Mouse (Mus musculus): ENCODE results near the gene Abhd10. TPM values are rescaled to one million over a fixed set of nuclear protein-coding genes. Genes with fewer than 3 reads are reported as not detected.
A peak's percentile ranks its signal among the peaks of the same experiment; 100 is the strongest.

Abhd10 gene
- total and polyA plus RNA-seq, 3 experiments = 13.8 to 20.1 (median 18.2) TPM

- no peaks in the 10 kb centered on the region for H3K9me3 ChIP-seq (replicated peaks; ENCODE audit: low read length)
- in situ Hi-C loops (cut with MboI; ENCODE audit: low pct_ligation_motif_present, low pct_unique_long_range_greater_than_20kb, low sequenced_read_pairs) = no loop called here
- no peaks in the 10 kb centered on the region for H3K36me3 ChIP-seq (replicated peaks in 1 of 2; ENCODE audit: control insufficient read depth in 1 of 2, insufficient read depth in 1 of 2, low read length in 1 of 2)
- no peaks in the 10 kb centered on the region for H3K27me3 ChIP-seq (replicated peaks)
- no peak overlapping the region for H3K27ac ChIP-seq (ENCODE audit: insufficient read depth, low read depth)
- H3K4me1 ChIP-seq (ENCODE audit: control insufficient read depth in 1 of 2, insufficient read depth in 2 of 2) = peaks cover 2 to 4% of the 10 kb centered on the region in 2 experiments; a peak in 2 of 4 replicates
- TF ChIP-seq NELFE (IDR thresholded peaks at IDR 0.05; ENCODE audit: low read depth, low read length) = no peak
- no peaks in the 10 kb centered on the region for H3K79me2 ChIP-seq (replicated peaks; ENCODE audit: control insufficient read depth, extremely low read depth, insufficient read depth, poor library complexity, severe bottlenecking)
- no peak overlapping the region; the same call in 1 of the 2 replicates for H3K4me2 ChIP-seq (ENCODE audit: insufficient read depth, low read depth, poor library complexity, severe bottlenecking)
- dilution Hi-C loops (cut with MboI; ENCODE audit: extremely low pct_ligation_motif_present, extremely low pct_unique_long_range_greater_than_20kb, low sequenced_read_pairs) = no loop called here
- no peak for DNase-seq (ENCODE audit: extremely low read depth)
- H3K9ac ChIP-seq (ENCODE audit: insufficient read depth, low read depth) = no peak overlapping the region
- H3K4me3 ChIP-seq (replicated peaks in 1 of 3; ENCODE audit: low read depth in 2 of 3, low read length in 2 of 3, poor library complexity in 1 of 3) = no peak overlapping the region
Measured at GRCm38 (mm10) chr16:45685295-45685694, 57.5 kb downstream of the Abhd10 start.

GRCm38 (mm10) chr16:45684815-45685214 is 57.9 kb downstream of the Abhd10 start:
- H3K27me3 ChIP-seq (replicated peaks) = no peaks in the 10 kb centered on the region
- no peak overlapping the region; the same call in 1 of the 2 replicates for H3K4me2 ChIP-seq (ENCODE audit: insufficient read depth, low read depth, poor library complexity, severe bottlenecking)
- H3K79me2 ChIP-seq (replicated peaks; ENCODE audit: control insufficient read depth, extremely low read depth, insufficient read depth, poor library complexity, severe bottlenecking) = no peaks in the 10 kb centered on the region
- peak; percentile 71 for DNase-seq (ENCODE audit: extremely low read depth)
- in situ Hi-C loops (cut with MboI; ENCODE audit: low pct_ligation_motif_present, low pct_unique_long_range_greater_than_20kb, low sequenced_read_pairs) (no loop called here), dilution Hi-C loops (cut with MboI; ENCODE audit: extremely low pct_ligation_motif_present, extremely low pct_unique_long_range_greater_than_20kb, low sequenced_read_pairs) (no loop called here)
- peak; percentile 84 for TF ChIP-seq SMC3 (IDR thresholded peaks at IDR 0.05; ENCODE audit: low read depth, low read length)
- no peak for TF ChIP-seq TCF12 (IDR thresholded peaks at IDR 0.05; ENCODE audit: low read depth, low read length)
- TF ChIP-seq IRF4 (IDR thresholded peaks at IDR 0.05; ENCODE audit: low read depth, low read length) = 0 out of 2 replicates have a peak, but pooled peaks have one; percentile 39
- TF ChIP-seq JUND (conservative IDR thresholded peaks at IDR 0.05; ENCODE audit: low read depth, low read length) = 0 out of 2 replicates have a peak, but pooled peaks have one; percentile 12
- TF ChIP-seq CTCF (conservative IDR thresholded peaks at IDR 0.05 in 1 of 2, IDR thresholded peaks at IDR 0.05 in 1 of 2; ENCODE audit: low read depth in 2 of 2, low read length in 2 of 2) = peak; percentile 82 to 97
- no peak for TF ChIP-seq GABPA (IDR thresholded peaks at IDR 0.05; ENCODE audit: insufficient replicate concordance, low read depth, low read length)
- TF ChIP-seq ZNF384 (IDR thresholded peaks at IDR 0.05; ENCODE audit: low read depth, low read length) = peak; percentile 65
- TF ChIP-seq NRF1 (IDR thresholded peaks at IDR 0.05; ENCODE audit: low read depth, low read length) = no peak
- peak; percentile 58; the same call in 1 of the 2 replicates for TF ChIP-seq ZC3H11A (IDR thresholded peaks at IDR 0.05; ENCODE audit: low read depth, low read length)
- TF ChIP-seq RAD21 (IDR thresholded peaks at IDR 0.05; ENCODE audit: low read depth, low read length) = peak; percentile 92
- no peak; the same call in 1 of the 2 replicates for TF ChIP-seq USF2 (conservative IDR thresholded peaks at IDR 0.05; ENCODE audit: low read depth, low read length)
- TF ChIP-seq USF1 (IDR thresholded peaks at IDR 0.05; ENCODE audit: low read depth, low read length) = peak; percentile 15; the same call in 1 of the 2 replicates
- no peak for TF ChIP-seq HCFC1 (IDR thresholded peaks at IDR 0.05; ENCODE audit: low read depth, low read length)
- H3K27ac ChIP-seq (ENCODE audit: insufficient read depth, low read depth) = no peak overlapping the region
- peaks cover 0 to 2% of the 10 kb centered on the region in 2 experiments; a peak in 1 of 4 replicates for H3K4me1 ChIP-seq (ENCODE audit: control insufficient read depth in 1 of 2, insufficient read depth in 2 of 2)
- H3K4me3 ChIP-seq (replicated peaks in 1 of 3; ENCODE audit: low read depth in 2 of 3, low read length in 2 of 3, poor library complexity in 1 of 3) = no peak overlapping the region
- no peak overlapping the region for H3K9ac ChIP-seq (ENCODE audit: insufficient read depth, low read depth)
- no peaks in the 10 kb centered on the region for H3K36me3 ChIP-seq (replicated peaks in 1 of 2; ENCODE audit: control insufficient read depth in 1 of 2, insufficient read depth in 1 of 2, low read length in 1 of 2)
- H3K9me3 ChIP-seq (replicated peaks; ENCODE audit: low read length) = no peaks in the 10 kb centered on the region

Other genes with a start within 250 kb of the Abhd10 start
- 0.04 and 0.08 TPM in 2 replicates for gene Gm609, start 250.0 kb downstream of the Abhd10 start, total RNA-seq (2012; rRNA removed)
- not detected in 2 replicates for gene Gm609, start 250.0 kb downstream of the Abhd10 start, total RNA-seq (2014; rRNA removed)
- not detected in 2 replicates for gene Gm609, start 250.0 kb downstream of the Abhd10 start, polyA plus RNA-seq (2012; ENCODE audit: insufficient read length, low read depth)
- gene Gm17783, start 210.9 kb downstream of the Abhd10 start, total RNA-seq (2012; rRNA removed) = 0.13 TPM in 1 of 2 replicates, not detected in the other
- not detected in 2 replicates for gene Gm17783, start 210.9 kb downstream of the Abhd10 start, total RNA-seq (2014; rRNA removed)
- not detected in 2 replicates for gene Gm17783, start 210.9 kb downstream of the Abhd10 start, polyA plus RNA-seq (2012; ENCODE audit: insufficient read length, low read depth)
- not detected in 2 replicates for gene Slc9c1, start 207.6 kb downstream of the Abhd10 start, total RNA-seq (2012; rRNA removed)
- gene Slc9c1, start 207.6 kb downstream of the Abhd10 start, total RNA-seq (2014; rRNA removed) = not detected in 2 replicates
- not detected in 2 replicates for gene Slc9c1, start 207.6 kb downstream of the Abhd10 start, polyA plus RNA-seq (2012; ENCODE audit: insufficient read length, low read depth)
- gene Gcsam, start 132.6 kb downstream of the Abhd10 start, total RNA-seq (2012; rRNA removed) = not detected in 2 replicates
- not detected in 2 replicates for gene Gcsam, start 132.6 kb downstream of the Abhd10 start, total RNA-seq (2014; rRNA removed)
- not detected in 2 replicates for gene Gcsam, start 132.6 kb downstream of the Abhd10 start, polyA plus RNA-seq (2012; ENCODE audit: insufficient read length, low read depth)
- not detected in 2 replicates for gene BC016579, start 88.9 kb downstream of the Abhd10 start, total RNA-seq (2012; rRNA removed)
- gene BC016579, start 88.9 kb downstream of the Abhd10 start, total RNA-seq (2014; rRNA removed) = not detected in 2 replicates
- not detected in 2 replicates for gene BC016579, start 88.9 kb downstream of the Abhd10 start, polyA plus RNA-seq (2012; ENCODE audit: insufficient read length, low read depth)
- gene Tmprss7, start 49.3 kb downstream of the Abhd10 start, total RNA-seq (2012; rRNA removed) = not detected in 2 replicates
- gene Tmprss7, start 49.3 kb downstream of the Abhd10 start, total RNA-seq (2014; rRNA removed) = not detected in 2 replicates
- gene Tmprss7, start 49.3 kb downstream of the Abhd10 start, polyA plus RNA-seq (2012; ENCODE audit: insufficient read length, low read depth) = not detected in 2 replicates
- gene Tagln3, start 18.3 kb downstream of the Abhd10 start, total RNA-seq (2012; rRNA removed) = 0.17 and 0.21 TPM in 2 replicates
- gene Tagln3, start 18.3 kb downstream of the Abhd10 start, total RNA-seq (2014; rRNA removed) = 0.19 TPM in 1 of 2 replicates, not detected in the other
- 0.69 and 0.79 TPM in 2 replicates for gene Tagln3, start 18.3 kb downstream of the Abhd10 start, polyA plus RNA-seq (2012; ENCODE audit: insufficient read length, low read depth)
- gene Phldb2, start 210.6 kb upstream of the Abhd10 start, total RNA-seq (2012; rRNA removed) = not detected in 2 replicates
- not detected in 2 replicates for gene Phldb2, start 210.6 kb upstream of the Abhd10 start, total RNA-seq (2014; rRNA removed)
- 0.04 TPM in 1 of 2 replicates, not detected in the other for gene Phldb2, start 210.6 kb upstream of the Abhd10 start, polyA plus RNA-seq (2012; ENCODE audit: insufficient read length, low read depth)